Mouse (Mus musculus) CD4-positive, CD25-positive, alpha-beta regulatory T cell (primary cell): Measurements from ENCODE around the gene Pam16. TPM values are rescaled to one million over a fixed set of nuclear protein-coding genes. Genes with fewer than 3 reads are reported as not detected.

Experiments used
- polyA plus RNA-seq: library from polyadenylated mRNA; unstranded; fragments of 100-300 nt; shearing (Covaris generic); gene quantifications from one replicate; pipeline ENCODE4 v1.2.1, GENCODE M21; 2017

The Pam16 gene
- 9.3 TPM for polyA plus RNA-seq

DNA sequence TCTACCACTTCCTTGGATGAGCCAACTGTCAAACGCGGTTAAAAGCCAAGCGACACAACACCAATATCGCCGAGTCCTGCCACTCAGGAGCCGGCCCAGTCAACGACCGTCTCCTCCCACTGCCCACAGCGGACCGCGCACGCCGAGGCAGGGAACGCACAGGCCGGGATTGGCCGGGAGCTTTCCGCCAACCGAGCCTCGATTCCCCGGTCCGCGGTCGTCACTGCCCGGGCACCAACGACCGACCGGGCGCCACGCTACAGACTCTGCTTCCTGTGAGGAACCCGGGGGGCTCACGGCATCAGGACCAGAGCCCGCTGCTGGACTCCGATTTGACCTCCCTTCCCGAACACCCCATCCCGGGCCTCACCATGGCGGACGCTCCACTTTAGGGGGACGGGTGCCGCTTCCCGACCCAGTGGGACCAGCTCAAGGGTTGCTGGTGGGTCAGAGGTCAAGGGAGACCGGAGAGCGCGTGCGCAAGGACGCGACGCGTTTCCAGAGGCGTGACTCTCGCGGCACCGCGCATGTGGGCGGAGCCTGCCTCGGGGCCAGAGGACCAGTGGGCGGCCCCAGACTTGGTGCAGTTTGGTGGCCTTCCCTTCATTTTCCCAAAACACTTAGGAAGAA lies at the start of gene Pam16:
Gene Pam16 (minus strand): TSS at position 508 of the 630 bp plus-strand sequence.

GRCm38 (mm10) chr16:4639831-4640237 lies 15.0 kb upstream of the Pam16 start, which contains the start of the genes Vasn and Dnaja3:
Vasn (plus strand) TSS chr16:4639941.
Dnaja3 (plus strand) TSS chr16:4639989.

DNA sequence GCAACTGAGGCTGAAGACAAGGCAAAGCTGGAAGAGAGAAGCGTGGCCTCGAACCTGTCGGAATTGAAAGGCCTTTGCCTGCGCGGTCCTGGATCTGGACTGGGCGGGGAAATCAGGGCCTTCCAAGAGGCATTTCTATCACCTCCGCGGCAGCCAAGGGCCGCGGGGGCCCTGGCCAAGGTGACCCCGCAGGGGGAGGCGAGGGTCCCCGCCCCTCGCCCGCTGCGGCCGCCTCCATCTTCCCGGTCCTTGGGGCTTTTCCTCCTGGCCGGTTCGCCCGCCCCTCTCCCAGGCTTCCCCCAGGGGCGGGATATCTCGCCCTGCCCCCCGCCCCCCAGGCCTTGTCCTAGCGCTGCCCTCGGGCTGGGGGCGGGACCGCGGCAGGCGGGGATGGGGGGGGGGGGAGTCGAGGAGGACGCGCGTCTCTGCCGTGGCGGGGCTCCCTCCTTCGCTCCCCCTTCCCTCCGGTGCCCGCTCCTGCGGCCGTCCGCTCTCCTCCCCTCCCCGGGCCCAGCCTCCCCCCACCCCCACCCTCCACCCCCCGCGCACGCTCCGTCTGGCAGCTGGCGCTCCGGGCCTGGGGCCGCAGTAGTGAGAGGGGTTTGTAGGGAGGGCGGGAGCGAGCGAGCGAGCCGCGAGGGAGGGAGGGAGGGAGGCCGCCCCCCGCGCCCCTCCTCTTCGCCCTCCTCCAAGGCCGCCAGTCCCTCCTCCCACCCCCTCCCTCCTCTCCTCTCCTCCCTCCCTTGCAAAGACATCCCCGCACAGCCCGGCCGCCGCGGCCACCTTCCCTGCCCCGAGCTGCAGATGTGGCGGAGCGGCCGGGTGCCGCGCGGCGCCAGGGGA lies 30.6 kb downstream of the Pam16 start, which contains the start of gene Glis2:
Gene Glis2 (plus strand): TSS at position 743 of the 843 bp plus-strand sequence.

Other genes with a start within 250 kb of the Pam16 start
- 0.53 TPM for gene Adcy9, start 204.5 kb downstream of the Pam16 start, polyA plus RNA-seq
- 0.79 TPM for gene Srl, start 83.2 kb downstream of the Pam16 start, polyA plus RNA-seq
- 3.7 TPM for gene Tfap4, start 65.1 kb downstream of the Pam16 start, polyA plus RNA-seq
- gene Glis2, start 30.3 kb downstream of the Pam16 start, polyA plus RNA-seq = 0.51 TPM
- 0.79 TPM for gene Vasn, start 15.0 kb upstream of the Pam16 start, polyA plus RNA-seq
- 54.6 TPM for gene Dnaja3, start 15.0 kb upstream of the Pam16 start, polyA plus RNA-seq
- gene Coro7, start 54.8 kb upstream of the Pam16 start, polyA plus RNA-seq = 135 TPM
- 8.1 TPM for gene Nmral1, start 94.4 kb upstream of the Pam16 start, polyA plus RNA-seq
- gene Hmox2, start 101.4 kb upstream of the Pam16 start, polyA plus RNA-seq = 93.0 TPM
- 49.0 TPM for gene Cdip1, start 165.3 kb upstream of the Pam16 start, polyA plus RNA-seq
- gene 4930562C15Rik, start 210.4 kb upstream of the Pam16 start, polyA plus RNA-seq = 0.38 TPM